Mouse (Mus musculus) thymus, adult 2 months (tissue): Measurements from ENCODE around the gene Slc24a3. TPM values are rescaled to one million over a fixed set of nuclear protein-coding genes. Genes with fewer than 3 reads are reported as not detected.

ENCODE experiments used
- DNase-seq: peaks from one replicate; pipeline ENCODE4 v3.0.0; 2021
- H3K27ac ChIP-seq: fragments of 200-500 bp; 2 replicates; pipeline ENCODE4 v1.5.1; 2012; ENCODE audit warnings: low read length, control low read depth; ENCODE audit not compliant: control insufficient read depth, insufficient read depth
- H3K27me3 ChIP-seq: fragments of 200-500 bp; 2 replicates; pipeline ENCODE4 v1.6.1; 2012; ENCODE audit warnings: mild to moderate bottlenecking, low read length, moderate library complexity, mixed read lengths; ENCODE audit not compliant: control insufficient read depth, insufficient read depth
- H3K36me3 ChIP-seq: fragments of 200-500 bp; 2 replicates; pipeline ENCODE4 v1.6.1; 2012; ENCODE audit warnings: mild to moderate bottlenecking, low read length, moderate library complexity; ENCODE audit not compliant: control insufficient read depth, insufficient read depth
- H3K4me1 ChIP-seq: fragments of 200-500 bp; replicated peaks from 2 replicates; pipeline ENCODE4 v1.6.1; 2012; ENCODE audit warnings: low read length; ENCODE audit not compliant: control insufficient read depth, insufficient read depth
- H3K4me3 ChIP-seq: fragments of 200-500 bp; 2 replicates; pipeline ENCODE4 v1.5.1; 2012; ENCODE audit warnings: mild to moderate bottlenecking, low read length, control low read depth, moderate library complexity; ENCODE audit not compliant: control insufficient read depth, insufficient read depth
- CTCF ChIP-seq: fragments of 200-500 bp; IDR thresholded peaks from 2 replicates; pipeline ENCODE4 v1.5.1; 2012; ENCODE audit warnings: mild to moderate bottlenecking, control low read depth, low read length, moderate library complexity, borderline replicate concordance; ENCODE audit not compliant: control insufficient read depth, poor library complexity, insufficient read depth; ENCODE audit errors: extremely low read depth
- POLR2A ChIP-seq: fragments of 200-500 bp; IDR thresholded peaks from 2 replicates; pipeline ENCODE4 v1.6.1; 2012; ENCODE audit warnings: mild to moderate bottlenecking, low read length, control low read depth, moderate library complexity; ENCODE audit not compliant: control insufficient read depth, poor library complexity, insufficient read depth; ENCODE audit errors: extremely low read depth
- WGBS: fragments of 180-500 bp; shearing (Covaris S2); methylation state at CpG from one replicate; pipeline ENCODE4 v1.1.7; 2018; 5-methylcytosine and 5-hydroxymethylcytosine counted together
- polyA plus RNA-seq: library from polyadenylated mRNA; depleted of rRNA; stranded (reverse); fragments of >200 nt; gene quantifications from 2 replicates; pipeline ENCODE4 v1.2.3, GENCODE M21; 2012

The Slc24a3 gene
- polyA plus RNA-seq, 1 experiment, result 2.7 TPM

- Histone ChIP-seq H3K27me3 (no peaks in the 10 kb centered on the region), H3K36me3 (no peaks in the 10 kb centered on the region), H3K4me1 (no peaks in the 10 kb centered on the region), H3K27ac (no peak overlapping the region), H3K4me3 (no peak overlapping the region)
- DNase-seq, result no peak
- WGBS, result 61% methylated on average over 1 of the region's 1 CpGs
- no peak for TF ChIP-seq CTCF
- no peak for TF ChIP-seq POLR2A
Measured at GRCm38 (mm10) chr2:145292816-145293215, 125.3 kb downstream of the Slc24a3 start.

DNA sequence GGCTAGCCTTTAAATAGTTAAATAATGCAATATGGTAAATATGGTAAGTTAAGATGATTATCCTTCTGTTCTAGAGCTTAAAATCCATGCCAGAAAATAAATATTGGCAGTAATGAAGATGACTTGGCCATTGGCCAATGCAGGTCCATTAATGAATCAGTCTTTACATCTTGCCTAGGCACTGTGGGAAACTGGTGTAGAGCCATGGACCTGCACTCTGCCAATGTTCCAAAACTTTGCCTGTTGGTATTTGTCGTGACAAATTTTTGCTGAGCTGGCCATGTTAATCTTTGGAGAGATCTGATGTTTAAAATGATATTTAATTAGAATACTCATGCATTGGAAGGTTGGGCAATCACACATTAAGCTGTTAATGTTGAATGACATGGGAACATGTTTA, 129.4 kb downstream of the Slc24a3 start:
- H3K4me3 ChIP-seq, result no peak overlapping the region
- H3K27ac ChIP-seq, result no peak overlapping the region
- no peaks in the 10 kb centered on the region for H3K36me3 ChIP-seq
- no peaks in the 10 kb centered on the region for H3K27me3 ChIP-seq
- no peak for DNase-seq
- TF ChIP-seq POLR2A (no peak), CTCF (no peak)
- WGBS, result 83% methylated on average over 1 of the region's 1 CpGs
- H3K4me1 ChIP-seq, result no peaks in the 10 kb centered on the region

- Histone ChIP-seq H3K27me3 (no peaks in the 10 kb centered on the region), H3K27ac (no peak overlapping the region), H3K4me1 (no peaks in the 10 kb centered on the region), H3K4me3 (no peak overlapping the region), H3K36me3 (no peaks in the 10 kb centered on the region)
- 88% methylated on average over 5 of the region's 5 CpGs for WGBS
- no peak for DNase-seq
- TF ChIP-seq POLR2A (no peak), CTCF (no peak)
Measured at GRCm38 (mm10) chr2:145299914-145300699, 132.6 kb downstream of the Slc24a3 start.

DNA sequence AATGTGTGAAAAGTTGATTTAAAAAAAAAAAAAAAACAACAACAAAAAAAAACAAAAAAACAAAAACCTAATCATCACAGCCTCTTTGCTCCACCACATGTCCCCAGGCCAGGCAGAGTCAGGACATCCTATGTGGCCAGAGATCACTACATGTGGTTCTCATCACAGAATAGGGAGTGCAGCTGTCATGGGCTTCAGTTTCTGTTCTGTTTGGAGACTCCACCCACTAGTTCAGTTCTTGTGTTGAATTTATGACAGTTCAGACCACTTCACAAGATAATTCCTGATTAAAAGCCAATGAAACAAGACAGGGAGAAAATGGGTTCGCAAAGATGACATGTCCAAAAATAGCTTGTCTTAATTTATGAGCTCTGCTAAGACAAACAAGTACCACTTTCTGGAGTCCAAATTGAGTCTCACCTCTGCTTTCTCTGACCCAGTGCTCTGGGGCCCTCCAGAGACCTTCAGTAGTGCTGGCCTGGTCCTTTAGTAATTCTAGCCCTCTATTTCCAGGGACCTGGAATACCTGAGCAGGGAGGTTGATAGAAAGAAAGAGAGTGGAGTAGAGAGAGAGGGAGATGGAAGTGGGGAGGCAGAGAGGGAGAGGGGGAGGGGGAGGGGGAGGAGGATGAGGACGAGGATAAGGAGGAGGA, 139.8 kb downstream of the Slc24a3 start:
- no peaks in the 10 kb centered on the region for H3K36me3 ChIP-seq
- WGBS, result 70% methylated on average over 2 of the region's 2 CpGs
- TF ChIP-seq POLR2A, result no peak
- no peak for TF ChIP-seq CTCF
- H3K27ac ChIP-seq, result no peak overlapping the region
- no peaks in the 10 kb centered on the region for H3K27me3 ChIP-seq
- no peak for DNase-seq
- no peak overlapping the region for H3K4me3 ChIP-seq
- H3K4me1 ChIP-seq, result no peaks in the 10 kb centered on the region

GRCm38 (mm10) chr2:145318916-145319315, 151.4 kb downstream of the Slc24a3 start:
- H3K4me1 ChIP-seq, result no peaks in the 10 kb centered on the region
- no peaks in the 10 kb centered on the region for H3K27me3 ChIP-seq
- no peaks in the 10 kb centered on the region for H3K36me3 ChIP-seq
- no peak overlapping the region for H3K27ac ChIP-seq
- DNase-seq, result no peak
- no peak for TF ChIP-seq POLR2A
- no peak for TF ChIP-seq CTCF
- H3K4me3 ChIP-seq, result no peak overlapping the region
- WGBS, result 64% methylated on average over 2 of the region's 2 CpGs

GRCm38 (mm10) chr2:145321287-145321686, 153.7 kb downstream of the Slc24a3 start:
- H3K4me1 ChIP-seq, result no peaks in the 10 kb centered on the region
- no peaks in the 10 kb centered on the region for H3K27me3 ChIP-seq
- no peak for TF ChIP-seq POLR2A
- no peak for TF ChIP-seq CTCF
- no peak overlapping the region for H3K4me3 ChIP-seq
- H3K27ac ChIP-seq, result no peak overlapping the region
- H3K36me3 ChIP-seq, result no peaks in the 10 kb centered on the region
- WGBS, result 93% methylated on average over 3 of the region's 3 CpGs
- no peak for DNase-seq

DNA sequence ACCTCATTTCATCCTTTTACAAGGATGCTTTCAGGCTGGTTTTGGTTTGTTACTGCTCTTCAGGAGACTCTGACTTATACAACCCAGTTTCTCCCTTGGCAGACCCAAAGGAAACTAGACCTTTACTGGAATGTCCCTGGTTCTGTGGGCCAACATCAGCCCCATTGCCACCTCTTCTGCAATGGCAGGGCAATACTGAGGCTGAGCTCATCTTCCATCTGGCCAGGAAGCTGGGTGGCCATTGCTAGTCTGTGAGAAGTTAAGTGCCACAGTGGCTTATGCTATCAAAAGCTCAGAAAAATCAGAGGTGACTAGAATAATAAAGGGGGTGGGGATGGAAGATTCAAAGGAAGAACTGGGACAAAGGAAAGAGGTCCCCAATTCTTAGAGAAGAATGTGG, 154.2 kb downstream of the Slc24a3 start:
- no peak for DNase-seq
- TF ChIP-seq POLR2A (no peak), CTCF (no peak)
- H3K36me3 ChIP-seq, result no peaks in the 10 kb centered on the region
- no peaks in the 10 kb centered on the region for H3K4me1 ChIP-seq
- no peak overlapping the region for H3K27ac ChIP-seq
- H3K4me3 ChIP-seq, result no peak overlapping the region
- H3K27me3 ChIP-seq, result no peaks in the 10 kb centered on the region
